Mouse (Mus musculus): ENCODE results near the gene Gpr68.
A peak's percentile ranks its signal among the peaks of the same experiment; 100 is the strongest.

- TF ChIP-seq CTCF (IDR thresholded peaks at IDR 0.05; ENCODE audit: borderline replicate concordance, control insufficient read depth, extremely low read depth, insufficient read depth, low read length, poor library complexity) (peak; percentile 67; the same call in 1 of the 2 replicates), POLR2A (IDR thresholded peaks at IDR 0.05; ENCODE audit: control insufficient read depth, extremely low read depth, insufficient read depth, low read length, poor library complexity) (no peak)
Measured at GRCm38 (mm10) chr12:100952193-100952931, 44.4 kb upstream of the Gpr68 start.

All from thymus, adult 2 months (tissue).